Mouse (Mus musculus) heart, postnatal 14 days (tissue): ENCODE results near the gene S100a8. TPM values are rescaled to one million over a fixed set of nuclear protein-coding genes. Genes with fewer than 3 reads are reported as not detected.

ENCODE experiments used
- DNase-seq, 2 experiments: peaks; one replicate each; pipeline ENCODE4 v3.0.0; 2021 to 2022
- intact Hi-C: fragments of 180-260 bp; cut with DNase I; formaldehyde crosslinking; loops from one replicate; pipeline ENCODE4 v1.15.1; 2025
- total RNA-seq, 2 experiments: library from RNA; stranded (reverse); gene quantifications; 2 replicates each; pipeline ENCODE4 v1.2.3; 2021

S100a8 gene
- total RNA-seq, 2 experiments from 2014 or later, result 2.6 to 2.8 TPM

DNA sequence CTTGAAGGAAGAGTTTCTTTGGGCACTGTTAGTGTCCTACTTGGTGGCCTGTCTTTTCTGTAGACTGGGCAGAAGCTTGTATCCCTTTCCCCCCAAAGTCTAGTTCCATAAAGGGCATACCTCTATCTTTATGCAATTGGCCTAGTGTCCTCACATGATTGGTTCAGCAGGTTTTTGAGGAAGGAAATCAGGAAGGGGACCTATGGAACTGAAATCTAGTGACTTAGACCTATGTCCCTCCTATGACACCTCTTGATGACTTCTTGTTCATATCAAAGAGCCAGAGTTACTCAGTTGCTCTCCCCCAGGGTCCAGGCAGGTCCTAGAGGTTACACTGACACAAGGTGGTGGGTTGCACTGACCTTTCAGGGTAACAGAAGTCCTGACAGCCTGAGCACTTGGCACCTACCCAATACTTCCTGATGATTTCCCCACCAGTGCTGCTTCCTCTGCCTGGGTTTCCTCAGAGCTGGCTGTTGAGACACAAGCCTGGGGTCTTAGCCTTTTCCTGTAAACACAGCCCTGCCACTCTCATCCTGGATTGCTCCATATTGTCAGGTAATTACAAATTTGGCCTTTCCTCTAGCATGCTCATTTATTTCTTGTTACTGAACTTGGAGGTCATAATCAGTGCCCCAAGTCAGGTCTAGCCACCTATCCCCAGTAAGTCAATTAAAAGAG, 9.3 kb upstream of the S100a8 start:
- DNase-seq, result no peak
- intact Hi-C loops, result loop anchor here (5.0 to 10.0 kb wide), 2 partner anchors 48 to 245 kb away; no protein-coding TSS in a partner anchor

DNA sequence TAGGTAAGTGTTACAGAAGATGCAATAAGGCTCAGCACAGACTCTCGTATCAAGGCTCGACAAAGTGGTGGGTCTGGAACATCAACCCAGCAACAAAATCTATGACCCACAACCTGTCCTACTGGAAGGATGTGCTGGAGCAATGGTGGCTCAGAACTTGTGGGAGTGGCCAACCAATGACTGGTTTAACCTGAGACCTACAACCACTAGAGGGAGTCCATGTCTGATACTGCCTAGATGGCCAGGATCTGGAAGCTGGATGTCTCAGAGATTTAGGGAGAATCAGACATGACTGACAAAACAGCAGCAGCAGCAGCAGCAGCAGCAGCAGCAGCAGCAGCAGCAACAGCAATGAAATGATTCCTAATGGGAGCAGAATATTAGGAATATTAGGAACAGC, 4.6 kb upstream of the S100a8 start:
- peak in 1 of 2 experiments; percentile 11 for DNase-seq
- intact Hi-C loops, result loop anchor here (5.0 kb wide), 1 partner anchor 43 kb away; no protein-coding TSS in a partner anchor

GRCm38 (mm10) chr3:90678656-90679055, 9.9 kb downstream of the S100a8 start:
- no peak for DNase-seq
- intact Hi-C loops, result no loop called here

- intact Hi-C loops, result no loop called here
- DNase-seq, result no peak
Measured at GRCm38 (mm10) chr3:90683929-90684328, 15.2 kb downstream of the S100a8 start.

GRCm38 (mm10) chr3:90686835-90687234, 18.1 kb downstream of the S100a8 start:
- no peak for DNase-seq
- intact Hi-C loops, result no loop called here

DNA sequence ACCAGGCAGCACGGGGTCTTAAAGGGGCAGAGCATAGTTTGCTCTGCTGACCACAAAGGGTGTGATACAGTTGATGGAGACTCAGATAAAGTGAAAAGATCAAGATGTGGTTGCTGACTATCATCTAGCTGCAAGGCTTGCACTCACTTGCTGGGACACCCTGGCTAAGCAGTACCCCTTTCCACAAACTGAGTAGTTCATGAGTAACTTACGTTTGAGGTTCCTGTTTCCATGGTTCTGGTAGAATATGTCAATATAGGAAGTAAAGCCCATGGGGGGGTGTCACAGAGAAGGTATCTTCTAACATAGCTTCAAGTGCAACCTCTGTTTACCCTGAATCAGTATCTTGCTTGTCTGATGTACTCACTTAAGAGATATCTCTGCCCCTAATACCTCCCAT, 24.7 kb downstream of the S100a8 start:
- intact Hi-C loops, result no loop called here
- DNase-seq, result no peak

GRCm38 (mm10) chr3:90695613-90696012, 26.8 kb downstream of the S100a8 start, which contains the start of gene S100a9:
Gene S100a9, minus strand, starts transcription at chr3:90695721.
- intact Hi-C loops, result no loop called here

DNA sequence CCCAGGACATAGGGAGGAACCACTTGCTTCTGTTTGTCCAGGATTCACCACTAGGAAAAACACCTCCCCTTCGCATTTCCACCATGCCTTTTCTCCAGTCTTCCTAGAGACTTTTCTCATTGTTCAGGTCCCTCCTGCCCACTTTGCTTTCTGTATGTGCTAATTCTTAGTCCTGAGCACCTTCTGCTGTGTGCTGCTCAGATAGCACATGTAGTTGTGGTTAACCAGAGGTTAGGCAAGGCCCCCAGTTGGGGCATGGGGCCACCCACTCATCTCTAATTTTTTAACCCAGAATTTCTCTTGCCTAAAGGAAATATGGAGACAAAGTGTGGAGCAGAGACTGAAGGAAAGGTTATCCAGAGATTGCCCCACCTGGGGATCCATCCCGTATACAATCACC, 33.5 kb downstream of the S100a8 start:
- intact Hi-C loops, result loop anchor here (10.0 kb wide), 2 partner anchors 177 to 287 kb away; partner anchors contain the start of gene S100a14
- no peak for DNase-seq

More at GRCm38 (mm10) chr3:90695613-90696012, 26.8 kb downstream of the S100a8 start, which contains the start of gene S100a9:
- no peak for DNase-seq

DNA sequence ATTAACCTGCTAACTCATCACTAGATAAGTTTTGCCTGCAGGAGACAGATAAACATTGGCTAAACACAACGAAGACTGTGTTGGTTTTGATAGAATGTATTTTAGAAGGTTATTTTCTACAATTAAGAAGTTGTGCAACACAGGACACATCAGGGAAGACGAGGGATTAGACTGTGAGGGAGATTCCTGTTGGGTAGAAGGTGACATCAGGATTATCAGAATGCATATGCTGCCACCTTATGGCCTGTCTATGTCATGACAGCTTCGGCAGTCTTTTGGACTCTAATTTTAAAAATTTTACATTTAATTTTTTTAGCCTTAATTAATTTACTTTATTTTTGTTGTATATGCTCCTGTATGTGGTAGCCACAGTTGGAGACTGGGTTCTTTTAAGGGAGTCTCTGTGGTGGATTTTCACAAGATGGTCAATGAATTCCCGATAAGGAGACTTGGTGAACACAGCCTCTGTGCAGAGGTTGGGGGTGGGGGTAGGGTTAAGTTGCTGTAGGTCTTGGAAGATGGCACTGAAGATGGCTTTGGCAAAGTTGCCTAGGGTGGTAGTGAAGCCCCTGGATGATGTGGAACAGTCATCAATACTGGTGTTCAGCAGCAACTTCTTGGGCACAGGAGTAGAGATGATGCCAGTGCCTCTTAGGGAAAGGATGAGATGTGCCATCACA, 39.9 kb downstream of the S100a8 start:
- intact Hi-C loops, result loop anchor here (5.0 to 10.0 kb wide), 4 partner anchors 46 to 294 kb away; partner anchors contain the start of genes S100a14 and Snapin
- DNase-seq, result peak; percentile 12 to 52

- intact Hi-C loops, result loop anchor here (5.0 to 10.0 kb wide), 4 partner anchors 48 to 295 kb away; partner anchors contain the start of genes S100a14 and Snapin
- DNase-seq, result peak; percentile 82 to 90
Measured at GRCm38 (mm10) chr3:90709591-90710460, 41.0 kb downstream of the S100a8 start.

Other genes starting within 250 kb of the S100a8 start
- 10 to 100 TPM; 26.4 to 27.2 TPM for gene Ints3, start 235.4 kb upstream of the S100a8 start, total RNA-seq
- 10 to 100 TPM; 25.8 to 33.1 TPM for gene Npr1, start 203.1 kb upstream of the S100a8 start, total RNA-seq
- gene Ilf2, start 192.9 kb upstream of the S100a8 start, total RNA-seq, result 10 to 100 TPM; 35.3 to 39.2 TPM
- gene Snapin, start 177.9 kb upstream of the S100a8 start, total RNA-seq, result 10 to 100 TPM; 51.3 to 52.6 TPM
- gene Chtop, start 159.5 kb upstream of the S100a8 start, total RNA-seq, result 100 to 1,000 TPM; 101 to 123 TPM
- 100 to 1,000 TPM; 516 to 570 TPM for gene S100a1, start 154.6 kb upstream of the S100a8 start, total RNA-seq
- 10 to 100 TPM; 29.1 to 29.8 TPM for gene S100a13, start 154.5 kb upstream of the S100a8 start, total RNA-seq
- 1 to 10 TPM in 1 of 2 experiments, under 1 TPM in 1; 0.74 to 1.7 TPM for gene S100a14, start 142.1 kb upstream of the S100a8 start, total RNA-seq
- gene S100a16, start 131.7 kb upstream of the S100a8 start, total RNA-seq, result 10 to 100 TPM; 77.3 to 86.0 TPM
- gene S100a3, start 108.4 kb upstream of the S100a8 start, total RNA-seq, result not detected
- not detected for gene S100a2, start 78.7 kb upstream of the S100a8 start, total RNA-seq
- not detected for gene Gm42674, start 67.1 kb upstream of the S100a8 start, total RNA-seq
- 10 to 100 TPM; 12.2 to 14.3 TPM for gene S100a4, start 65.2 kb upstream of the S100a8 start, total RNA-seq
- not detected for gene S100a5, start 60.5 kb upstream of the S100a8 start, total RNA-seq
- gene S100a6, start 56.1 kb upstream of the S100a8 start, total RNA-seq, result 10 to 100 TPM; 62.2 to 71.0 TPM
- under 1 TPM in 1 of 2 experiments, not detected in 1; 0.17 TPM for gene S100a7a, start 15.0 kb upstream of the S100a8 start, total RNA-seq
- gene S100a9, start 26.7 kb downstream of the S100a8 start, total RNA-seq, result 1 to 10 TPM; 3.7 to 5.4 TPM
- gene Pglyrp4, start 57.9 kb downstream of the S100a8 start, total RNA-seq, result not detected
- not detected for gene Gm5849, start 108.9 kb downstream of the S100a8 start, total RNA-seq